Mouse (Mus musculus) heart, embryonic 12.5 days (tissue): ENCODE results near the gene Nudc. TPM values are rescaled to one million over a fixed set of nuclear protein-coding genes. Genes with fewer than 3 reads are reported as not detected.
A peak's percentile ranks its signal among the peaks of the same experiment; 100 is the strongest.

Source experiments
- ATAC-seq: fragments of 200-750 bp; cut with Nextera tagmentation; 2 replicates; pipeline ENCODE4 v1.8.0; 2017; ENCODE audit warnings: moderate TSS enrichment, moderate library complexity; ENCODE audit not compliant: insufficient number of reproducible peaks, low FRiP score
- H3K27ac ChIP-seq: fragments of 300-500 bp; sonication (generic); 2 replicates; pipeline ENCODE4 v1.5.1; 2016; ENCODE audit warnings: mild to moderate bottlenecking, moderate library complexity; ENCODE audit not compliant: poor library complexity, severe bottlenecking
- H3K27me3 ChIP-seq: fragments of 300-500 bp; sonication (generic); replicated peaks from 2 replicates; pipeline ENCODE4 v1.6.1; 2016; ENCODE audit warnings: mild to moderate bottlenecking, moderate library complexity
- H3K36me3 ChIP-seq: fragments of 300-500 bp; sonication (generic); 2 replicates; pipeline ENCODE4 v1.6.1; 2016; ENCODE audit warnings: mild to moderate bottlenecking, moderate library complexity
- H3K4me1 ChIP-seq: fragments of 300-500 bp; sonication (generic); replicated peaks from 2 replicates; pipeline ENCODE4 v1.6.1; 2016; ENCODE audit warnings: mild to moderate bottlenecking
- H3K4me2 ChIP-seq: fragments of 300-500 bp; sonication (generic); 2 replicates; pipeline ENCODE4 v1.6.1; 2016; ENCODE audit warnings: mild to moderate bottlenecking, moderate library complexity
- H3K4me3 ChIP-seq: fragments of 300-500 bp; sonication (generic); 2 replicates; pipeline ENCODE4 v1.5.1; 2016; ENCODE audit warnings: mild to moderate bottlenecking
- H3K9ac ChIP-seq: fragments of 300-500 bp; sonication (generic); 2 replicates; pipeline ENCODE4 v1.6.1; 2016; ENCODE audit warnings: mild to moderate bottlenecking, moderate library complexity
- H3K9me3 ChIP-seq: fragments of 300-500 bp; sonication (generic); replicated peaks from 2 replicates; pipeline ENCODE4 v1.6.1; 2016; ENCODE audit warnings: mild to moderate bottlenecking, moderate library complexity
- WGBS: fragments of 180-500 bp; shearing (Covaris S2); methylation state at CpG from one replicate; pipeline ENCODE4 v1.1.7; 2016; 5-methylcytosine and 5-hydroxymethylcytosine counted together
- polyA plus RNA-seq: library from polyadenylated mRNA; unstranded; fragments of >200 nt; fragmentation: Nextera tagmentation; extraction: Ambion mirVana; gene quantifications from 2 replicates; pipeline ENCODE4 v1.2.1, GENCODE M21; 2016

Gene Nudc
- polyA plus RNA-seq, 1 experiment from 2014 or later: 261 TPM

DNA sequence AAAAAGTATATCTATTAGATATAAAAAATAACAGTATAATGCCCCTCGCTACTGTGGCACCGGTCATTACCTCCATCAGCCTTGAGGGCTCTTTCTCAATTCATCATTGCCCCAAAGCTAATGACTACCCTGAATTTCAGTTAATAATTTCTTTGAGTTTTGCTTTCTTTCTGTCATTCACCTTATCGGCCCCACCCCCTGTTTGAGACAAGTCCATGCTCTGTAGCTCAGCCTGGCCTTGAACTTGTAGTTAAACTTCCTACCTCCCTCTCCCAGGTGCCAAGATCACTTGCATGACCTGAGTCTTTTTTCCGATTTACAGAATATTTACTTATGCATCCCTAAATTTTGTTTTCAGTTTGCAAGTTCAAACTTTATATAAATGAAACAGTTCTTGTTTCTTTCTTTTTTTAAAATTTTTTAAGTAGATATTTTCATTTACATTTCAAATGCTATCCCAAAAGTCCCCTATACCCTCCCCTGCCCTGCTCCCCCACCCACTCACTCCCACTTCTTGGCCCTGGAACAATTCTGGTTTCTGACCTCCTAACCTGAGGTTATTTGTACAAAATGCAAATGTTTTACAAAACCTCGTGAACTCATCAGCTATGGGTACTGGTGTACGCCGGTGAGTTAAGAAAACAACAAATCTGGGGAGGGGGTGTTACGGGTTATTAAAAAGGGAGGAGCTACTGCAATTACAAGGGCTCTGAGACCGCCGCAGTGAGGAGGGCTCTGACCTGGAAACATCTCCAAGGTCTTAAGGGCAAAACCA lies 23.7 kb upstream of the Nudc start:
- no peaks in the 10 kb centered on the region for H3K4me1 ChIP-seq
- no peak overlapping the region for H3K4me3 ChIP-seq
- ATAC-seq: no peak
- peaks cover 3% of the 10 kb centered on the region; the same call in 1 of the 2 replicates for H3K9me3 ChIP-seq
- H3K27ac ChIP-seq: no peak overlapping the region
- no peak overlapping the region for H3K9ac ChIP-seq
- H3K36me3 ChIP-seq: no peaks in the 10 kb centered on the region
- no peak overlapping the region for H3K4me2 ChIP-seq
- H3K27me3 ChIP-seq: no peaks in the 10 kb centered on the region
- WGBS: 80% methylated on average over 10 of the region's 10 CpGs

DNA sequence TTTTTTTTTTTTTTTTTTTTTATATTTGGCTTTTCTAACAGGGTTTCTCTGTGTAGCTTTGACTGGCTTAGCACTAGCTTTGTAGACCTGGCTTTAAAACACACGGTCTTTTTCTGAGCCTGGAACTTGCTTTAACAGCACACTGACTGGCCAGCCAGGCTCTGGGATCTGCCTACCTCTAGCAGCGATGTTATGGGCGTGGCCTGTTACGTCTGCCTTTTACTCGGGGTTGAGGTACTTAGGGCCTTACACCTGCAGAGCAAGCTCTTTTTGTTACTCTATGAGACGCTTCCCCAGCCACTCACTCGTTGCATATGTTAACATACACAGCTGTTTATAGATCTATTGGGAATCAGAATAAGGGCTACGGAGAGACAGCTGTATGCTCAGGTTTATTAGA lies 21.5 kb upstream of the Nudc start:
- peak overlapping the region; percentile 10; the same call in 1 of the 2 replicates for H3K4me2 ChIP-seq
- ATAC-seq: no peak
- H3K4me1 ChIP-seq: no peaks in the 10 kb centered on the region
- peaks cover 5% of the 10 kb centered on the region; the same call in 1 of the 2 replicates for H3K9me3 ChIP-seq
- no peaks in the 10 kb centered on the region for H3K27me3 ChIP-seq
- H3K27ac ChIP-seq: no peak overlapping the region
- H3K9ac ChIP-seq: no peak overlapping the region
- H3K36me3 ChIP-seq: no peaks in the 10 kb centered on the region
- H3K4me3 ChIP-seq: no peak overlapping the region
- 23% methylated on average over 8 of the region's 8 CpGs for WGBS

DNA sequence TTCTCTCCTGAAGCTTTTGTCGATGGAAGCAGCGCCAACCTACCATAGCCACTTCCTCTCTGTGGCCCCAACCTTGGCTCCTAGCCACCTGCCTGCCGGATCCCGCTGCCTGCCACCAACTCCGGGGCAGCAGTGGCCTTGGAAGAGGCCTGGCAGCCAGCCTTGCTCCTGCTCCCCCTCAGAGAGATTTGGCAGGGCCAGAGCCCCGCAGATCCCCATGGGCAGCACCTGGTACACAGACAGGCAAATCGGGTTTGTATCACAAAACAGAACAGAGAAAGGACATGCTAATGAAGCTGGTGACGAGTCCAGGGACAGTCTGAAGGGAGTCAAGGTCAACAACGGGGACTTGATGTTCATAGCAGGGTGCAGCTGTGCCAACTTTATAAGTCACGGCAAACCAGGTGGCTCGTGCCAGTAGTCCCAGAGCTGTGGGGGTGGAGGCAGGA lies 17.4 kb upstream of the Nudc start:
- 75% methylated on average over 11 of the region's 11 CpGs for WGBS
- H3K9ac ChIP-seq: no peak overlapping the region
- no peak overlapping the region for H3K4me3 ChIP-seq
- H3K9me3 ChIP-seq: peaks cover 5% of the 10 kb centered on the region; the same call in 1 of the 2 replicates
- no peaks in the 10 kb centered on the region for H3K4me1 ChIP-seq
- H3K4me2 ChIP-seq: no peak overlapping the region
- no peak overlapping the region for H3K27ac ChIP-seq
- no peak for ATAC-seq
- no peaks in the 10 kb centered on the region for H3K36me3 ChIP-seq
- H3K27me3 ChIP-seq: no peaks in the 10 kb centered on the region

- H3K4me1 ChIP-seq: no peaks in the 10 kb centered on the region
- H3K9me3 ChIP-seq: peaks cover 5% of the 10 kb centered on the region; the same call in 1 of the 2 replicates
- WGBS: 70% methylated on average over 4 of the region's 4 CpGs
- H3K27me3 ChIP-seq: no peaks in the 10 kb centered on the region
- no peak overlapping the region for H3K27ac ChIP-seq
- H3K9ac ChIP-seq: no peak overlapping the region
- no peak overlapping the region for H3K4me3 ChIP-seq
- ATAC-seq: no peak
- 0 out of 2 replicates have a peak, but pooled peaks cover under 1% of the 10 kb centered on the region for H3K36me3 ChIP-seq
- H3K4me2 ChIP-seq: no peak overlapping the region
Observed at GRCm38 (mm10) chr4:133561622-133562021, 15.8 kb upstream of the Nudc start.

DNA sequence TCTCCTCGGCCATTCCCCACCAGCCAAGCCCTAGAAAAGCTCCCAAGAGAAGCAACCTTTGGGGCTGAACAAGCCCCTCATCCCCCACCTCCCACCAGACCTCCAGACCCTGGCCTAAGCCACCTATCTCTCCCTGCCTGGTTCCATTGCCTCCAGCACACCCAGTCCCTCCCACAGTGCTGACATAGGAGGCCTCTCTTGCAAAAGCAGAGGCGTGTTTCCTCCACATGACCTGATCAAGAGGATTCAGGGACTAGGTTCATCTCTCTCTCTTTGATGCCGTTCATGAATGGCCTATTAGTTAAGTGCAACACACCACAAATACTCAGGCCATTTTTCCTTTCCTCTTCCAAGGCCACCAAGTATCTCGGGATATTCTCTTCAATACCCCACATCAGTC lies 14.1 kb upstream of the Nudc start:
- no peaks in the 10 kb centered on the region for H3K4me1 ChIP-seq
- ATAC-seq: no peak
- H3K36me3 ChIP-seq: peaks cover 9% of the 10 kb centered on the region
- WGBS: 72% methylated on average over 4 of the region's 4 CpGs
- H3K9ac ChIP-seq: no peak overlapping the region
- no peak overlapping the region for H3K4me3 ChIP-seq
- H3K4me2 ChIP-seq: no peak overlapping the region
- peaks cover 5% of the 10 kb centered on the region; the same call in 1 of the 2 replicates for H3K9me3 ChIP-seq
- no peak overlapping the region for H3K27ac ChIP-seq
- H3K27me3 ChIP-seq: peaks cover 6% of the 10 kb centered on the region; the same call in 1 of the 2 replicates

GRCm38 (mm10) chr4:133557041-133557717 lies 11.4 kb upstream of the Nudc start:
- Histone ChIP-seq H3K4me3 (no peak overlapping the region), H3K4me1 (peaks cover 22% of the 10 kb centered on the region), H3K4me2 (no peak overlapping the region), H3K36me3 (peaks cover 9% of the 10 kb centered on the region), H3K27me3 (peaks cover 6% of the 10 kb centered on the region; the same call in 1 of the 2 replicates), H3K9ac (no peak overlapping the region), H3K27ac (no peak overlapping the region), H3K9me3 (no peaks in the 10 kb centered on the region)
- no peak for ATAC-seq
- WGBS: 51% methylated on average over 10 of the region's 10 CpGs

GRCm38 (mm10) chr4:133553448-133554330 lies 7.9 kb upstream of the Nudc start:
- ATAC-seq: no peak; the same call in none of the 2 replicates
- peak overlapping the region; percentile 43 for H3K4me3 ChIP-seq
- 58% methylated on average over 19 of the region's 19 CpGs for WGBS
- peaks cover 9% of the 10 kb centered on the region for H3K36me3 ChIP-seq
- no peaks in the 10 kb centered on the region for H3K9me3 ChIP-seq
- H3K27ac ChIP-seq: peak overlapping the region; percentile 83
- peak overlapping the region; percentile 52 for H3K9ac ChIP-seq
- peaks cover 22% of the 10 kb centered on the region for H3K4me1 ChIP-seq
- peak overlapping the region; percentile 76 for H3K4me2 ChIP-seq
- peaks cover 6% of the 10 kb centered on the region; the same call in 1 of the 2 replicates for H3K27me3 ChIP-seq

GRCm38 (mm10) chr4:133552768-133553447 lies 7.1 kb upstream of the Nudc start, which contains the start of gene Nr0b2:
Gene Nr0b2, plus strand, starts transcription at chr4:133553376.
- Histone ChIP-seq H3K4me2 (peak within 1 kb of the TSS; percentile 76), H3K27me3 (peaks cover 6% of the 10 kb centered on the region; the same call in 1 of the 2 replicates), H3K36me3 (peaks cover 9% of the 10 kb centered on the region), H3K9ac (peak within 1 kb of the TSS; percentile 52), H3K9me3 (peaks cover 4% of the 10 kb centered on the region; the same call in 1 of the 2 replicates), H3K4me3 (peak within 1 kb of the TSS; percentile 43), H3K27ac (peak within 1 kb of the TSS; percentile 83), H3K4me1 (peaks cover 22% of the 10 kb centered on the region)
- peak; percentile 51; the same call in 1 of the 2 replicates for ATAC-seq
- WGBS: 46% methylated on average over 10 of the region's 10 CpGs

- Histone ChIP-seq H3K9me3 (peaks cover 4% of the 10 kb centered on the region; the same call in 1 of the 2 replicates), H3K27ac (no peak overlapping the region), H3K27me3 (peaks cover 6% of the 10 kb centered on the region; the same call in 1 of the 2 replicates), H3K4me2 (no peak overlapping the region), H3K36me3 (peaks cover 9% of the 10 kb centered on the region), H3K4me1 (peaks cover 22% of the 10 kb centered on the region), H3K9ac (no peak overlapping the region), H3K4me3 (no peak overlapping the region)
- WGBS: 90% methylated on average over 1 of the region's 1 CpGs
- ATAC-seq: no peak
Observed at GRCm38 (mm10) chr4:133552029-133552428, 6.2 kb upstream of the Nudc start.

DNA sequence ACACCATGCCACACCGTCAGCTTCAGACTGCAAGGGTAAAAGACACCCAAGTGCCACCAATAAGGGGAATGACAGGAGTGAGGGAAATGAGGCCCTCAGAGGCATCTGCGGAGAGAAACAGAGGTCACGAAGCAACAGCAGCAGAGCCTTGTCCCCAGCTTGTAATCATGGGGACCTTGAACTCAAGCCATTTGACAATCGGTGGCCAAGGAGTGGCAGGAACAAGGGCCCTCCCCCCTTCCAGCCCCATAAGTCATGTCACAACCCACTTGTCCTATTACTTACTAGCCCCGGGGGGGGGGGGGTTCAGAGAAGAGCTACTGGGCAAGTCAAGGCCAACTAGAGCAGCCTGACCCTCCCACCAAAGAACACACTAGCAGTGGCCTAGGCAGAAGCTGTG lies 9.1 kb downstream of the Nudc start:
- peaks cover 99% of the 10 kb centered on the region for H3K36me3 ChIP-seq
- H3K9ac ChIP-seq: no peak overlapping the region
- H3K27ac ChIP-seq: no peak overlapping the region
- no peak for ATAC-seq
- H3K9me3 ChIP-seq: no peaks in the 10 kb centered on the region
- no peak overlapping the region for H3K4me3 ChIP-seq
- H3K27me3 ChIP-seq: no peaks in the 10 kb centered on the region
- H3K4me1 ChIP-seq: no peaks in the 10 kb centered on the region
- WGBS: 88% methylated on average over 5 of the region's 5 CpGs
- H3K4me2 ChIP-seq: no peak overlapping the region
